Mouse (Mus musculus) hindbrain, embryonic 16.5 days (tissue): ENCODE data around the gene Slc9a9. TPM values are rescaled to one million over a fixed set of nuclear protein-coding genes. Genes with fewer than 3 reads are reported as not detected.

Experiments
- ATAC-seq: fragments of 200-750 bp; cut with Nextera tagmentation; 2 replicates; pipeline ENCODE4 v1.8.0; 2017; ENCODE audit warnings: moderate TSS enrichment, moderate library complexity
- H3K27ac ChIP-seq: fragments of 300-500 bp; sonication (generic); 2 replicates; pipeline ENCODE4 v1.5.1; 2014; ENCODE audit warnings: low read depth, mild to moderate bottlenecking, control low read depth, low read length, moderate library complexity
- H3K27me3 ChIP-seq: fragments of 300-500 bp; sonication (generic); replicated peaks from 2 replicates; pipeline ENCODE4 v1.6.1; 2014; ENCODE audit warnings: low read length; ENCODE audit not compliant: control insufficient read depth, insufficient read depth
- H3K36me3 ChIP-seq: fragments of 300-500 bp; sonication (generic); 2 replicates; pipeline ENCODE4 v1.6.1; 2014; ENCODE audit warnings: mild to moderate bottlenecking, low read length, moderate library complexity, mixed read lengths; ENCODE audit not compliant: control insufficient read depth, insufficient read depth
- H3K4me1 ChIP-seq: fragments of 300-500 bp; sonication (generic); 2 replicates; pipeline ENCODE4 v1.6.1; 2014; ENCODE audit warnings: low read depth, low read length; ENCODE audit not compliant: control insufficient read depth, insufficient read depth
- H3K4me2 ChIP-seq: fragments of 300-500 bp; sonication (generic); 2 replicates; pipeline ENCODE4 v1.6.1; 2014; ENCODE audit warnings: mild to moderate bottlenecking, low read length, control low read depth, moderate library complexity
- H3K4me3 ChIP-seq: fragments of 300-500 bp; sonication (generic); 2 replicates; pipeline ENCODE4 v1.5.1; 2014; ENCODE audit warnings: mild to moderate bottlenecking, low read length, control low read depth, moderate library complexity
- H3K9ac ChIP-seq: fragments of 300-500 bp; sonication (generic); 2 replicates; pipeline ENCODE4 v1.6.1; 2014; ENCODE audit warnings: low read depth, mild to moderate bottlenecking, control low read depth, low read length, moderate library complexity
- H3K9me3 ChIP-seq: fragments of 300-500 bp; sonication (generic); 2 replicates; pipeline ENCODE4 v1.6.1; 2014; ENCODE audit warnings: mild to moderate bottlenecking, low read length, moderate library complexity; ENCODE audit not compliant: control insufficient read depth
- WGBS: fragments of 180-500 bp; shearing (Covaris S2); extraction: QIAGEN DNeasy Blood & Tissue Kit; methylation state at CpG from one replicate; pipeline ENCODE4 v1.1.7; 2014; 5-methylcytosine and 5-hydroxymethylcytosine counted together
- polyA plus RNA-seq: library from polyadenylated mRNA; unstranded; fragments of >200 nt; fragmentation: Nextera tagmentation; extraction: Ambion mirVana; gene quantifications from 2 replicates; pipeline ENCODE4 v1.2.1, GENCODE M21; 2015

The Slc9a9 gene
- polyA plus RNA-seq, 1 experiment from 2014 or later: 6.9 TPM

DNA sequence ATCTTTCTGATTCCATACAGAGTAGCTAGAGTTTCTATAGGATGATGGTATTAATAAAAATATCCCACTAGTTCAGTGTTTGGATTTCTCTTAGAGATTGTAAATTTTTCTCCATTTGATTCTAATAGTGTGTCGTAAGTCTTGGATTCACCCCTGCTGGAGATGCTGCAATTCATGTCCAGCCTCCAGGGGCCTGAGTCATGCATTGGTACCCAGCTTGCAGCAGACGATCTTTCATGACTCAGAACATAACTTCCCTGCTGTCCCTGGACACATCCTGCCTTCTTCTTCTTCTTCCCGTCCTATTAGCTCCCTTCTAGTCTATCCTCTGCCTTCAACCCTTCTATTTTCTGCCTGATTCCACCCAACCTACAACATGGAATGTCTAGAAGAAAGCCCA, 181.8 kb downstream of the Slc9a9 start:
- H3K27me3 ChIP-seq: no peaks in the 10 kb centered on the region
- H3K9me3 ChIP-seq: no peaks in the 10 kb centered on the region; the same call in 1 of the 2 replicates
- H3K27ac ChIP-seq: no peak overlapping the region
- 79% methylated on average over 3 of the region's 3 CpGs for WGBS
- no peak for ATAC-seq
- no peak overlapping the region for H3K4me3 ChIP-seq
- no peaks in the 10 kb centered on the region for H3K36me3 ChIP-seq
- H3K9ac ChIP-seq: no peak overlapping the region
- H3K4me2 ChIP-seq: no peak overlapping the region
- H3K4me1 ChIP-seq: peaks cover 3% of the 10 kb centered on the region

GRCm38 (mm10) chr9:94856093-94856492, 186.4 kb downstream of the Slc9a9 start:
- no peak for ATAC-seq
- 51% methylated on average over 3 of the region's 3 CpGs for WGBS

GRCm38 (mm10) chr9:94868557-94868956, 198.8 kb downstream of the Slc9a9 start:
- Histone ChIP-seq H3K9ac (no peak overlapping the region), H3K9me3 (no peaks in the 10 kb centered on the region), H3K27ac (no peak overlapping the region), H3K4me1 (no peaks in the 10 kb centered on the region), H3K4me2 (no peak overlapping the region), H3K36me3 (no peaks in the 10 kb centered on the region), H3K4me3 (no peak overlapping the region), H3K27me3 (no peaks in the 10 kb centered on the region)
- ATAC-seq: no peak
- 83% methylated on average over 1 of the region's 1 CpGs for WGBS

More at GRCm38 (mm10) chr9:94856093-94856492, 186.4 kb downstream of the Slc9a9 start:
- Histone ChIP-seq H3K9ac (no peak overlapping the region), H3K9me3 (no peaks in the 10 kb centered on the region), H3K36me3 (no peaks in the 10 kb centered on the region), H3K4me2 (no peak overlapping the region), H3K4me1 (peaks cover 3% of the 10 kb centered on the region), H3K4me3 (no peak overlapping the region), H3K27ac (no peak overlapping the region), H3K27me3 (no peaks in the 10 kb centered on the region)

GRCm38 (mm10) chr9:94869023-94869799, 199.5 kb downstream of the Slc9a9 start:
- 78% methylated on average over 4 of the region's 4 CpGs for WGBS
- no peak overlapping the region for H3K4me2 ChIP-seq
- no peaks in the 10 kb centered on the region for H3K36me3 ChIP-seq
- no peak for ATAC-seq
- no peak overlapping the region for H3K9ac ChIP-seq
- H3K4me1 ChIP-seq: no peaks in the 10 kb centered on the region
- H3K27me3 ChIP-seq: no peaks in the 10 kb centered on the region
- H3K27ac ChIP-seq: no peak overlapping the region
- no peaks in the 10 kb centered on the region for H3K9me3 ChIP-seq
- H3K4me3 ChIP-seq: no peak overlapping the region

DNA sequence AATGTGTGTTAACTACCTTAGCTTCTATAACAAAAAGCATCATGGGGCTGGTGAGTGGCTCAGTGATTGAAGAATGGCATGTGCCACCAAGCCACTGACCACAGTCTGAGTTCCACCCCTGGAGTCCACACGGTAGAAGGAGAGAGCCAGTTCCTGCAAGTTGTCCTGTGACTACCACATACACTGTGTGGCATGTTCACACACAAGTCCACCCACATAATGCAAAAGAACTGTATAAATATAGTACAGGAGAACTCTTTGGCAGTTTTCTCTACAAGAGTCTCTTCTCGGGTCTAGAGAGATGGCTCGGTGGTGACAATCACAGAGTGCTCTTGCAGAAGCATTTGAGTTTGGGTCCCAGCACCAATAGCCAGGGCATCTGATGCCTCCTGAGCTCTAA, 212.8 kb downstream of the Slc9a9 start:
- no peaks in the 10 kb centered on the region for H3K9me3 ChIP-seq

DNA sequence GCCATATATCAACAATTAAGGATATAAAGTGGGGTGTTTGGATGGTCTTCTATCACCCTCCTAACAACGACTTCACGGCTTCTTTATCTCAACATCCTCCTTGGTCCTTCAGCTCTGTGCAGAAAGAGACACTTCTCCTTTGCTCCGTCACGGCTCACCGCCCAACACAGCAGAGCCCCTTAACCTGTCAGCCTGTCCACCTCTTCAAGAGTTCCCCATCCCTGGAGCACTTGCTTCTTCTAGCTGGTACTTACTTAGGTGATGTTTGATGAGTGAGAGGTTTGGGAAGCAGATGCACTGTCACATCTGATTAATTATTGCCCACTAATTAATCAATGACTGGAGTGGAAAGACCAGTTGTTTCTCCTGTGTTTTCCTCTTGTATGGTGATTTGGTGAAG, 213.7 kb downstream of the Slc9a9 start:
- H3K4me2 ChIP-seq: no peak overlapping the region
- no peak overlapping the region for H3K9ac ChIP-seq
- no peaks in the 10 kb centered on the region for H3K36me3 ChIP-seq
- ATAC-seq: no peak
- H3K4me3 ChIP-seq: no peak overlapping the region
- H3K4me1 ChIP-seq: no peaks in the 10 kb centered on the region
- no peaks in the 10 kb centered on the region for H3K9me3 ChIP-seq
- H3K27ac ChIP-seq: no peak overlapping the region
- no peaks in the 10 kb centered on the region for H3K27me3 ChIP-seq
- WGBS: 85% methylated on average over 5 of the region's 5 CpGs

More for the DNA sequence above, 212.8 kb downstream of the Slc9a9 start:
- ATAC-seq: no peak
- no peak overlapping the region for H3K27ac ChIP-seq
- H3K4me1 ChIP-seq: no peaks in the 10 kb centered on the region
- H3K4me2 ChIP-seq: no peak overlapping the region
- H3K27me3 ChIP-seq: no peaks in the 10 kb centered on the region
- H3K4me3 ChIP-seq: no peak overlapping the region
- H3K36me3 ChIP-seq: no peaks in the 10 kb centered on the region
- WGBS: 96% methylated on average over 3 of the region's 3 CpGs
- no peak overlapping the region for H3K9ac ChIP-seq

GRCm38 (mm10) chr9:94885151-94885550, 215.4 kb downstream of the Slc9a9 start:
- H3K4me2 ChIP-seq: no peak overlapping the region
- H3K9ac ChIP-seq: no peak overlapping the region
- no peaks in the 10 kb centered on the region for H3K27me3 ChIP-seq
- H3K4me1 ChIP-seq: no peaks in the 10 kb centered on the region
- no peak overlapping the region for H3K27ac ChIP-seq
- no peaks in the 10 kb centered on the region for H3K36me3 ChIP-seq
- WGBS: 80% methylated on average over 1 of the region's 1 CpGs
- H3K9me3 ChIP-seq: no peaks in the 10 kb centered on the region
- no peak overlapping the region for H3K4me3 ChIP-seq
- ATAC-seq: no peak

DNA sequence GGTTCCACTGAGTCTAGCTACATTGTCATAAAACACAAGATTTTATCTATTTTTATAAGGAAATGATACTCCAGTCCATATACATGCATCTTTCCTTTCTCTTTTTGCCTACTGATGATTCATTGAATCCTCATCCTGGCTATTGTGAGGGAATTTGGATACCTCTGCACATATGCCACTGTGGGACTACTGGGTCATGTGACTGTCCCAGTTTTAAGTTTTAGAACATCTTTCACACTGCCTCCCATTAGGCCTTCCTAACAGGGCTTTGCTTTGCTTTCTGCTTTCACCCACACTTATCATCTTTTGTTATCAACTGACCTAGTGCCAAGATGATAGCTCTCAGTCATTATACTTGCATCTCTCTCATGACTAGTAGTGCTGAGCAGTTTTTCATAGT, 219.9 kb downstream of the Slc9a9 start:
- Histone ChIP-seq H3K27me3 (no peaks in the 10 kb centered on the region), H3K4me3 (no peak overlapping the region), H3K27ac (no peak overlapping the region), H3K9ac (no peak overlapping the region), H3K9me3 (no peaks in the 10 kb centered on the region), H3K36me3 (no peaks in the 10 kb centered on the region), H3K4me1 (no peaks in the 10 kb centered on the region), H3K4me2 (no peak overlapping the region)
- ATAC-seq: no peak

GRCm38 (mm10) chr9:94895882-94896281, 226.2 kb downstream of the Slc9a9 start:
- H3K27ac ChIP-seq: no peak overlapping the region
- no peaks in the 10 kb centered on the region for H3K4me1 ChIP-seq
- H3K4me3 ChIP-seq: no peak overlapping the region
- H3K9ac ChIP-seq: no peak overlapping the region
- no peak overlapping the region for H3K4me2 ChIP-seq
- no peaks in the 10 kb centered on the region for H3K36me3 ChIP-seq
- no peaks in the 10 kb centered on the region for H3K9me3 ChIP-seq
- WGBS: 80% methylated on average over 5 of the region's 5 CpGs
- no peak for ATAC-seq
- H3K27me3 ChIP-seq: no peaks in the 10 kb centered on the region
